Mouse (Mus musculus): ENCODE results near the gene Lrrc27. TPM values are rescaled to one million over a fixed set of nuclear protein-coding genes. Genes with fewer than 3 reads are reported as not detected.

Gene Lrrc27
- total and polyA plus RNA-seq, 3 experiments, result 0.21 TPM; not detected in 2

DNA sequence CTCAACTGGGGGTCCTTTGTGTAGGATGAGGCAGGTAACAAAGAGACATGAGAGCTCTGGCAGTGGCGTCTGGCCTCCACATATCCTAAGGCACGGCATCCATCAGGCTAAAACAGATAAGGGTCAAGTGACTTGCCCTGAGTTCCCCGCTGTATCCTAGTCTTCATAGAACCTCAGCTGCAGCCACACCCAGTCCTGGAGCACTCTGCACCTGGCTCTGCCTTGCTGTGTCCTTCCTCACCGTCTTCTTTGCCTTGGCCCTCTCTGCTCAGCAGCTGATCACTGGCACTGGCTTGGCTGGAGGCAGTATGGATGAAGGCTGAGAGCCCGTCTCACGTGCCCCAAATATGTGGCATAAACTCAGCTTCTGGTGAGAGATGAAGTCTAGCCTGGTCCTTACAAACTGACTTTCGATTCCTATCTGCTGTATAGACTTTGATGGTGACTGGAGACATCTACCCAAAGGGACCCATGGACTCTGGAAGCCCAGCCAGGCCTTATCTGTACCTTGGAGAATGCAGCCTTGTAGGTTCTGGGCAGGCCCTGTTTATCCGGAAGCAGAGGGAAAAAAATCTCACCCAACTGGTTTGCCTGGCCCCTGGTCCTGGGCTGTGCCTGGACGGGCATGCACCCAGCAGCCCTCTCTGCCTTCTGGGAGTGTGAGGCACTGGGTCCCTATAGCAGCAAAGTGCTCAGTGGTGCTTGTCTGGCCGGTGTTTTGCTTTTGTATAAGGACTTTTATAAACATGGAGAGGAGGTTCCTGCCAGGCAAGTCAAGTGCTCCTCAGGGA lies 45.2 kb downstream of the Lrrc27 start:
- H3K79me2 ChIP-seq (replicated peaks; ENCODE audit: control insufficient read depth, extremely low read depth, insufficient read depth, poor library complexity, severe bottlenecking), result no peaks in the 10 kb centered on the region
- H3K9ac ChIP-seq (ENCODE audit: insufficient read depth, low read depth), result no peak overlapping the region
- no peak overlapping the region for H3K4me2 ChIP-seq (ENCODE audit: insufficient read depth, low read depth, poor library complexity, severe bottlenecking)
- dilution Hi-C loops (cut with MboI; ENCODE audit: extremely low pct_ligation_motif_present, extremely low pct_unique_long_range_greater_than_20kb, low sequenced_read_pairs), result no loop called here
- H3K4me3 ChIP-seq (replicated peaks in 1 of 3; ENCODE audit: low read depth in 2 of 3, low read length in 2 of 3, poor library complexity in 1 of 3), result no peak overlapping the region
- DNase-seq (ENCODE audit: extremely low read depth), result no peak
- no peaks in the 10 kb centered on the region for H3K4me1 ChIP-seq (ENCODE audit: control insufficient read depth in 1 of 2, insufficient read depth in 2 of 2)
- no peak overlapping the region for H3K27ac ChIP-seq (ENCODE audit: insufficient read depth, low read depth)
- in situ Hi-C loops (cut with MboI; ENCODE audit: low pct_ligation_motif_present, low pct_unique_long_range_greater_than_20kb, low sequenced_read_pairs), result no loop called here
- peaks cover 97% of the 10 kb centered on the region for H3K27me3 ChIP-seq (replicated peaks)
- peaks cover 5% of the 10 kb centered on the region for H3K9me3 ChIP-seq (replicated peaks; ENCODE audit: low read length)
- no peaks in the 10 kb centered on the region for H3K36me3 ChIP-seq (replicated peaks in 1 of 2; ENCODE audit: control insufficient read depth in 1 of 2, insufficient read depth in 1 of 2, low read length in 1 of 2)
- TF ChIP-seq BHLHE40 (IDR thresholded peaks at IDR 0.05; ENCODE audit: low read depth, low read length) (no peak), POLR2AphosphoS2 (IDR thresholded peaks at IDR 0.05; ENCODE audit: low read depth, low read length) (no peak), NRF1 (IDR thresholded peaks at IDR 0.05; ENCODE audit: low read depth, low read length) (no peak), ZNF384 (IDR thresholded peaks at IDR 0.05; ENCODE audit: low read depth, low read length) (no peak), JUN (IDR thresholded peaks at IDR 0.05; ENCODE audit: insufficient read depth, low read depth, low read length) (no peak), POLR2A (IDR thresholded peaks at IDR 0.05; ENCODE audit: low read depth, low read length) (no peak), ZMIZ1 (IDR thresholded peaks at IDR 0.05; ENCODE audit: low read depth, low read length) (no peak), JUND (conservative IDR thresholded peaks at IDR 0.05; ENCODE audit: low read depth, low read length) (no peak), MAFK (IDR thresholded peaks at IDR 0.05; ENCODE audit: insufficient replicate concordance, low read length) (no peak), GABPA (IDR thresholded peaks at IDR 0.05; ENCODE audit: insufficient replicate concordance, low read depth, low read length) (no peak), ZKSCAN1 (IDR thresholded peaks at IDR 0.05; ENCODE audit: borderline replicate concordance, low read depth, low read length) (no peak), SMC3 (IDR thresholded peaks at IDR 0.05; ENCODE audit: low read depth, low read length) (no peak)

GRCm38 (mm10) chr7:139264337-139264736 lies 51.5 kb downstream of the Lrrc27 start:
- dilution Hi-C loops (cut with MboI; ENCODE audit: extremely low pct_ligation_motif_present, extremely low pct_unique_long_range_greater_than_20kb, low sequenced_read_pairs) (no loop called here), in situ Hi-C loops (cut with MboI; ENCODE audit: low pct_ligation_motif_present, low pct_unique_long_range_greater_than_20kb, low sequenced_read_pairs) (no loop called here)
- Histone ChIP-seq H3K9me3 (replicated peaks; ENCODE audit: low read length) (peaks cover 5% of the 10 kb centered on the region), H3K27ac (ENCODE audit: insufficient read depth, low read depth) (no peak overlapping the region), H3K4me1 (ENCODE audit: control insufficient read depth in 1 of 2, insufficient read depth in 2 of 2) (peaks cover 8 to 10% of the 10 kb centered on the region in 2 experiments), H3K27me3 (replicated peaks) (peaks cover 90% of the 10 kb centered on the region), H3K4me3 (replicated peaks in 1 of 3; ENCODE audit: low read depth in 2 of 3, low read length in 2 of 3, poor library complexity in 1 of 3) (no peak overlapping the region), H3K9ac (ENCODE audit: insufficient read depth, low read depth) (no peak overlapping the region), H3K79me2 (replicated peaks; ENCODE audit: control insufficient read depth, extremely low read depth, insufficient read depth, poor library complexity, severe bottlenecking) (no peaks in the 10 kb centered on the region), H3K4me2 (ENCODE audit: insufficient read depth, low read depth, poor library complexity, severe bottlenecking) (no peak overlapping the region), H3K36me3 (replicated peaks in 1 of 2; ENCODE audit: control insufficient read depth in 1 of 2, insufficient read depth in 1 of 2, low read length in 1 of 2) (no peaks in the 10 kb centered on the region)
- DNase-seq (ENCODE audit: extremely low read depth), result no peak
- TF ChIP-seq TCF12 (IDR thresholded peaks at IDR 0.05; ENCODE audit: low read depth, low read length), result no peak
- TF ChIP-seq ZNF384 (IDR thresholded peaks at IDR 0.05; ENCODE audit: low read depth, low read length), result 0 out of 2 replicates have a peak, but pooled peaks have one; percentile 17

Measured in CH12.LX (cell line).